Comparison of ENCODE assay signal across 12 mouse cellular contexts in genomic region chr13:74381533-74382276, GRCm38 (mm10). TPM values are rescaled to one million over a fixed set of nuclear protein-coding genes. Genes with fewer than 3 reads are reported as not detected.
DNase-seq lines count a peak whose midpoint lies in the region; ATAC-seq lines count a peak whose summit lies in the region.
"Had no signal": no experiment of that assay in that cellular context is flagged by ENCODE, and none has a peak within 500 bp of the region (broad histone marks: within the 10 kb centered on the region; RNA-seq: fewer than 3 reads in every experiment).

No protein-coding gene starts in this region.

- no peak for DNase-seq in frontal cortex, postnatal 25 days (ENCODE audit: low spot score in 2 of 2)
- peak; percentile 30 for DNase-seq in left cerebral cortex, postnatal 4 days
- no peak for DNase-seq in left cerebral cortex, adult 11 months (ENCODE audit: low spot score)
- no peak for DNase-seq in MN1 (ENCODE audit: low spot score)
- no peak for DNase-seq in adrenal gland, adult 18-20 months (ENCODE audit: low spot score in 2 of 2)
- DNase-seq: lung, postnatal 10 days had no signal

- no peaks in the 10 kb centered on the region for H3K9me3 ChIP-seq in forebrain, embryonic 16.5 days (ENCODE audit: control insufficient read depth, low read length)
- no peaks in the 10 kb centered on the region for H3K9me3 ChIP-seq in stomach, embryonic 15.5 days

- H3K27ac ChIP-seq in forebrain, embryonic 16.5 days (ENCODE audit: low read length), result no peak overlapping the region
- H3K27ac ChIP-seq in stomach, embryonic 15.5 days, result peak overlapping the region; percentile 31; the same call in 1 of the 2 replicates

- no peak overlapping the region for H3K4me2 ChIP-seq in forebrain, embryonic 16.5 days (ENCODE audit: low read length)
- no peak overlapping the region for H3K4me2 ChIP-seq in stomach, embryonic 15.5 days

- 57% methylated on average over 10 of the region's 10 CpGs for WGBS in forebrain, embryonic 16.5 days
- 65% methylated on average over 10 of the region's 10 CpGs for WGBS in stomach, embryonic 15.5 days

- no peak overlapping the region for H3K9ac ChIP-seq in forebrain, embryonic 16.5 days (replicated peaks; ENCODE audit: low read depth, low read length)
- H3K9ac ChIP-seq in stomach, embryonic 15.5 days, result 0 out of 2 replicates have a peak overlapping the region, but pooled peaks have one; percentile 9

- no peak overlapping the region for H3K4me3 ChIP-seq in forebrain, embryonic 16.5 days (replicated peaks; ENCODE audit: low read length)
- H3K4me3 ChIP-seq in stomach, embryonic 15.5 days (replicated peaks), result no peak overlapping the region

- H3K36me3 ChIP-seq in forebrain, embryonic 16.5 days (ENCODE audit: control insufficient read depth, insufficient read depth), result no peaks in the 10 kb centered on the region
- H3K36me3 ChIP-seq in stomach, embryonic 15.5 days, result no peaks in the 10 kb centered on the region

- peaks cover 10% of the 10 kb centered on the region for H3K4me1 ChIP-seq in forebrain, embryonic 16.5 days (replicated peaks; ENCODE audit: control insufficient read depth, insufficient read depth, low read length)
- no peaks in the 10 kb centered on the region for H3K4me1 ChIP-seq in stomach, embryonic 15.5 days

- H3K27me3 ChIP-seq in forebrain, embryonic 16.5 days (replicated peaks; ENCODE audit: control insufficient read depth, insufficient read depth, low read length), result no peaks in the 10 kb centered on the region
- H3K27me3 ChIP-seq in stomach, embryonic 15.5 days (replicated peaks), result no peaks in the 10 kb centered on the region

- intact Hi-C loops in left cerebral cortex, postnatal 4 days (cut with DNase I), result no loop called here

- ATAC-seq in frontal cortex, adult (ENCODE audit: low TSS enrichment), result peak; percentile 83
- peak; percentile 66 for ATAC-seq in forebrain, embryonic 16.5 days
- no peak for ATAC-seq in stomach, embryonic 15.5 days (ENCODE audit: insufficient read depth, low FRiP score, low read depth)
- ATAC-seq: CD4-positive, CD25-positive, alpha-beta regulatory T cell, adult 4 months had no signal

RNA-seq across cellular contexts. Expression of gene Zfp72, which starts 8.9 kb away (rescaled TPM):
- total RNA-seq in left cerebral cortex, postnatal 4 days (2021), result 1 to 10 TPM; 6.1 to 6.7 TPM
- 6.5 and 8.0 TPM in 2 replicates for polyA plus RNA-seq in forebrain, embryonic 16.5 days (2015; fragmentation: Nextera tagmentation; extraction: Ambion mirVana)
- 5.2 and 5.9 TPM in 2 replicates for polyA plus RNA-seq in stomach, embryonic 15.5 days (2015; fragmentation: Nextera tagmentation; extraction: Ambion mirVana)
- 1 to 10 TPM; 2.2 to 2.6 TPM for total RNA-seq in adrenal gland, adult 18-20 months (2021)

RNA-seq across cellular contexts. Expression of gene Ftl1-ps1, which starts 17.8 kb away (rescaled TPM):
- total RNA-seq in left cerebral cortex, postnatal 4 days (2021), result 100 to 1,000 TPM; 680 to 698 TPM
- polyA plus RNA-seq in forebrain, embryonic 16.5 days (2015; fragmentation: Nextera tagmentation; extraction: Ambion mirVana), result 98.8 and 112 TPM in 2 replicates
- polyA plus RNA-seq in stomach, embryonic 15.5 days (2015; fragmentation: Nextera tagmentation; extraction: Ambion mirVana), result 76.2 and 338 TPM in 2 replicates
- total RNA-seq in adrenal gland, adult 18-20 months (2021), result 1,000 to 10,000 TPM; 1,315 to 1,788 TPM

RNA-seq across cellular contexts. Expression of gene Lrrc14b, which starts 17.9 kb away (rescaled TPM):
- total RNA-seq in left cerebral cortex, postnatal 4 days (2021), result not detected
- polyA plus RNA-seq in forebrain, embryonic 16.5 days (2015; fragmentation: Nextera tagmentation; extraction: Ambion mirVana), result not detected in 2 replicates
- not detected in 2 replicates for polyA plus RNA-seq in stomach, embryonic 15.5 days (2015; fragmentation: Nextera tagmentation; extraction: Ambion mirVana)
- under 1 TPM; 0.36 to 0.45 TPM for total RNA-seq in adrenal gland, adult 18-20 months (2021)
- total RNA-seq: left cerebral cortex, postnatal 36 days had no signal
- polyA plus RNA-seq: CD4-positive, CD25-positive, alpha-beta regulatory T cell, adult 4 months; stomach, embryonic 14.5 days had no signal

RNA-seq across cellular contexts. Expression of gene Ccdc127, which starts 31.6 kb away (rescaled TPM):
- total RNA-seq in left cerebral cortex, postnatal 4 days (2021), result 10 to 100 TPM; 53.1 to 57.0 TPM
- 47.2 and 51.4 TPM in 2 replicates for polyA plus RNA-seq in forebrain, embryonic 16.5 days (2015; fragmentation: Nextera tagmentation; extraction: Ambion mirVana)
- polyA plus RNA-seq in stomach, embryonic 15.5 days (2015; fragmentation: Nextera tagmentation; extraction: Ambion mirVana), result 55.6 and 57.0 TPM in 2 replicates
- total RNA-seq in adrenal gland, adult 18-20 months (2021), result 10 to 100 TPM; 55.4 to 66.8 TPM

RNA-seq across cellular contexts. Expression of gene Sdha, which starts 31.6 kb away (rescaled TPM):
- total RNA-seq in left cerebral cortex, postnatal 4 days (2021), result 100 to 1,000 TPM; 163 to 179 TPM
- polyA plus RNA-seq in forebrain, embryonic 16.5 days (2015; fragmentation: Nextera tagmentation; extraction: Ambion mirVana), result 235 and 237 TPM in 2 replicates
- polyA plus RNA-seq in stomach, embryonic 15.5 days (2015; fragmentation: Nextera tagmentation; extraction: Ambion mirVana), result 256 and 275 TPM in 2 replicates
- total RNA-seq in adrenal gland, adult 18-20 months (2021), result 100 to 1,000 TPM; 720 to 882 TPM
